Mouse (Mus musculus) erythroid progenitor cell, adult 5-6 weeks (primary cell): ENCODE measurements around the gene Gipc2. TPM values are rescaled to one million over a fixed set of nuclear protein-coding genes. Genes with fewer than 3 reads are reported as not detected.

Experiments used
- total RNA-seq, 2 experiments: library from RNA; stranded (forward) in 1 of 2; stranded (reverse) in 1 of 2; fragments of 150-400 nt in 1 of 2; fragments of 186-747, 209-891 nt in 1 of 2; gene quantifications; 2 replicates each; pipeline versions ENCODE4 v1.2.3 to v1.2.4; 2015 to 2017; ENCODE audit warnings: low replicate concordance in 2 of 2

Gene Gipc2
- total RNA-seq, 2 experiments from 2014 or later: not detected

Other genes with a start within 250 kb of the Gipc2 start
- 106 and 107 TPM in 2 replicates for gene Dnajb4, start 44.1 kb upstream of the Gipc2 start, total RNA-seq (2015; ENCODE audit: low replicate concordance)
- 101 and 164 TPM in 2 replicates for gene Dnajb4, start 44.1 kb upstream of the Gipc2 start, total RNA-seq (2017; ENCODE audit: low replicate concordance)
- 152 and 157 TPM in 2 replicates for gene Fubp1, start 44.2 kb upstream of the Gipc2 start, total RNA-seq (2015; ENCODE audit: low replicate concordance)
- 169 and 197 TPM in 2 replicates for gene Fubp1, start 44.2 kb upstream of the Gipc2 start, total RNA-seq (2017; ENCODE audit: low replicate concordance)
- gene Nexn, start 100.1 kb upstream of the Gipc2 start, total RNA-seq (2015; ENCODE audit: low replicate concordance): not detected in 2 replicates
- not detected in 2 replicates for gene Nexn, start 100.1 kb upstream of the Gipc2 start, total RNA-seq (2017; ENCODE audit: low replicate concordance)
- 2.1 and 6.5 TPM in 2 replicates for gene Miga1, start 174.2 kb upstream of the Gipc2 start, total RNA-seq (2015; ENCODE audit: low replicate concordance)
- 2.3 and 3.3 TPM in 2 replicates for gene Miga1, start 174.2 kb upstream of the Gipc2 start, total RNA-seq (2017; ENCODE audit: low replicate concordance)
- gene Usp33, start 180.2 kb upstream of the Gipc2 start, total RNA-seq (2015; ENCODE audit: low replicate concordance): 56.6 and 66.7 TPM in 2 replicates
- 82.3 and 102 TPM in 2 replicates for gene Usp33, start 180.2 kb upstream of the Gipc2 start, total RNA-seq (2017; ENCODE audit: low replicate concordance)
- 43.2 and 55.3 TPM in 2 replicates for gene Zzz3, start 229.2 kb upstream of the Gipc2 start, total RNA-seq (2015; ENCODE audit: low replicate concordance)
- gene Zzz3, start 229.2 kb upstream of the Gipc2 start, total RNA-seq (2017; ENCODE audit: low replicate concordance): 42.9 and 44.8 TPM in 2 replicates